Mouse (Mus musculus) stomach, embryonic 15.5 days (tissue): ENCODE results near the gene Tmprss11f. TPM values are rescaled to one million over a fixed set of nuclear protein-coding genes. Genes with fewer than 3 reads are reported as not detected.

Experiments used
- ATAC-seq: fragments of 200-750 bp; cut with Nextera tagmentation; 2 replicates; pipeline ENCODE4 v1.8.0; 2017; ENCODE audit warnings: low read depth, moderate number of reproducible peaks, moderate TSS enrichment; ENCODE audit not compliant: insufficient read depth, low FRiP score
- H3K27ac ChIP-seq: fragments of 300-500 bp; sonication (generic); 2 replicates; pipeline ENCODE4 v1.5.1; 2015; ENCODE audit warnings: mild to moderate bottlenecking, inconsistent platforms
- H3K27me3 ChIP-seq: fragments of 300-500 bp; sonication (generic); replicated peaks from 2 replicates; pipeline ENCODE4 v1.6.1; 2015; ENCODE audit warnings: inconsistent platforms
- H3K36me3 ChIP-seq: fragments of 300-500 bp; sonication (generic); 2 replicates; pipeline ENCODE4 v1.6.1; 2015; ENCODE audit warnings: inconsistent platforms
- H3K4me1 ChIP-seq: fragments of 300-500 bp; sonication (generic); 2 replicates; pipeline ENCODE4 v1.6.1; 2015; ENCODE audit warnings: inconsistent platforms
- H3K4me2 ChIP-seq: fragments of 300-500 bp; sonication (generic); 2 replicates; pipeline ENCODE4 v1.6.1; 2015; ENCODE audit warnings: mild to moderate bottlenecking, inconsistent platforms
- H3K4me3 ChIP-seq: fragments of 300-500 bp; sonication (generic); replicated peaks from 2 replicates; pipeline ENCODE4 v1.5.1; 2015; ENCODE audit warnings: inconsistent platforms
- H3K9ac ChIP-seq: fragments of 300-500 bp; sonication (generic); 2 replicates; pipeline ENCODE4 v1.6.1; 2015; ENCODE audit warnings: inconsistent platforms
- H3K9me3 ChIP-seq: fragments of 300-500 bp; sonication (generic); 2 replicates; pipeline ENCODE4 v1.6.1; 2016; ENCODE audit warnings: inconsistent platforms
- WGBS: fragments of 180-500 bp; shearing (Covaris S2); methylation state at CpG from one replicate; pipeline ENCODE4 v1.1.7; 2015; 5-methylcytosine and 5-hydroxymethylcytosine counted together
- polyA plus RNA-seq: library from polyadenylated mRNA; unstranded; fragments of >200 nt; fragmentation: Nextera tagmentation; extraction: Ambion mirVana; gene quantifications from 2 replicates; pipeline ENCODE4 v1.2.1, GENCODE M21; 2015

The Tmprss11f gene
- polyA plus RNA-seq, 1 experiment from 2014 or later = 0.89 TPM

DNA sequence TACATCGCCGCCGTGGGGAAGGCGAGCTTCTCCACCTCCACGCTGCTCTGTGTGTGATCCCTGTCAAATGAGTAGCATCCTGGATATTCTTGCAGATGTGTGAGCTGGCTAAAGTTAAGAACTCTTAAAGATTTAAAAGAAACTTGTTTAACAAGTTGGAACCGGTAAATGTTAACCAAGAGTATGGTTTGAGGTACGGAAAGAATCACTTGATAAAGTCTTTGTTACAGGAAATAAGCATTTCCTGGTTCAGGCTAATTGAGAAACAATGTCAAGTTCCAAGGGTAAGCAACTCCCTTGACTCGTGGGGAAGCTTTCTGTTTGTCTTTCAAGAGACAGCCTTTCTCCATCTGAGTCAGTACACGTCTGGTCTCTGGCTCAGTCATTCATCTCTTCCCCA lies 113.7 kb downstream of the Tmprss11f start, which contains the start of gene Tmprss11g:
Gene Tmprss11g (minus strand): TSS at position 101 of the 400 bp plus-strand sequence.
- no peak within 1 kb of the TSS for H3K27ac ChIP-seq
- ATAC-seq = no peak
- H3K9ac ChIP-seq = no peak within 1 kb of the TSS
- H3K9me3 ChIP-seq = no peaks in the 10 kb centered on the region
- no peak within 1 kb of the TSS for H3K4me3 ChIP-seq
- no peak within 1 kb of the TSS for H3K4me2 ChIP-seq
- no peaks in the 10 kb centered on the region for H3K4me1 ChIP-seq
- no peaks in the 10 kb centered on the region for H3K27me3 ChIP-seq
- H3K36me3 ChIP-seq = no peaks in the 10 kb centered on the region
- 67% methylated on average over 9 of the region's 9 CpGs for WGBS

GRCm38 (mm10) chr5:86511538-86511937 lies 120.7 kb downstream of the Tmprss11f start:
- H3K9me3 ChIP-seq = no peaks in the 10 kb centered on the region
- no peak overlapping the region for H3K4me3 ChIP-seq
- H3K27ac ChIP-seq = no peak overlapping the region
- H3K4me2 ChIP-seq = no peak overlapping the region
- WGBS = 63% methylated on average over 5 of the region's 5 CpGs
- H3K27me3 ChIP-seq = no peaks in the 10 kb centered on the region
- no peaks in the 10 kb centered on the region for H3K4me1 ChIP-seq
- no peaks in the 10 kb centered on the region for H3K36me3 ChIP-seq
- H3K9ac ChIP-seq = no peak overlapping the region
- ATAC-seq = no peak

- Histone ChIP-seq H3K4me1 (no peaks in the 10 kb centered on the region), H3K9ac (no peak overlapping the region), H3K4me2 (no peak overlapping the region), H3K4me3 (no peak overlapping the region), H3K27me3 (no peaks in the 10 kb centered on the region), H3K27ac (no peak overlapping the region), H3K9me3 (no peaks in the 10 kb centered on the region), H3K36me3 (no peaks in the 10 kb centered on the region)
- WGBS = 78% methylated on average over 1 of the region's 1 CpGs
- no peak for ATAC-seq
These were observed 138.8 kb downstream of the Tmprss11f start for GRCm38 (mm10) chr5:86493453-86493852.

DNA sequence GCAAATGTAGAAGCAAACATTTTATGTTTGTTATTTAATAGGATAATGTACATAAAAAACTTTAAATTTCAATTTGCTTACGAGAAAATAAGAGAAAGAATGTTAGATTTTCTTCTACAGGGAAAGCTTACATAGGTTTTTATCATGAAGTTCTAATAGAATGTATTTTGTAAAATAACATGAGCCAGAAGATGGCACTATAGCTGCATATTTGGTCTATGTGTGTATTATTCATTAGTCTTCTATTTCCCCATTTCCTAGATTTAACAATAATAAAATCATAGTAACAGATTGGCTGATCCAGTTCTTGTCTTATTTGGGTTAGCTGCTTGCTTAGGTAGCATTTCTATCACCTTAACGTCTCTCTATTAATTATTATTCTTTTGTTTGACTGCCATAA lies 149.7 kb downstream of the Tmprss11f start:
- Histone ChIP-seq H3K4me1 (no peaks in the 10 kb centered on the region), H3K4me2 (no peak overlapping the region), H3K27ac (no peak overlapping the region), H3K27me3 (no peaks in the 10 kb centered on the region), H3K36me3 (no peaks in the 10 kb centered on the region), H3K4me3 (no peak overlapping the region), H3K9me3 (no peaks in the 10 kb centered on the region), H3K9ac (no peak overlapping the region)
- no peak for ATAC-seq
- 59% methylated on average over 2 of the region's 2 CpGs for WGBS

- 92% methylated on average over 1 of the region's 1 CpGs for WGBS
- Histone ChIP-seq H3K4me2 (no peak overlapping the region), H3K27ac (no peak overlapping the region), H3K4me1 (no peaks in the 10 kb centered on the region), H3K36me3 (no peaks in the 10 kb centered on the region), H3K9me3 (no peaks in the 10 kb centered on the region), H3K4me3 (no peak overlapping the region), H3K9ac (no peak overlapping the region), H3K27me3 (no peaks in the 10 kb centered on the region)
- ATAC-seq = no peak
These were observed 150.2 kb downstream of the Tmprss11f start for GRCm38 (mm10) chr5:86482031-86482430.

DNA sequence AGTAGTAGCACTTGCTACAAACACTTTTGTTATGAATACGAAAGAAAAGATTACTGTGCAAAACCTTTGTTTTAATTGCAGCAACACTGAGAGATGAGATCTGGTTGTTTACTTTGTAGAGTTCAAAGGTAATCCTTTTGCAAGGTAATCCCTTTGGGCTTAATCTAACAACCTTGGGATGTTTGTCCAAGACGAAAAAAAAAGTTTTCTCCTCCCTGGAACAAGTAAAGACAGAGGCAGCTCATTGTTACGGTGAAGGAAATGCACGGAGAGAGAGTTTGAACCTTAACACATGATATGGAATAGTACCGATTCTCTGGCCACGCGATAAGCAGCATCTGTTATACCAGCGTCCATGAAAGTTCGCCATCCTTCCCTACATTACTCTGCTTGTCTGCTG lies 158.4 kb downstream of the Tmprss11f start:
- no peak overlapping the region for H3K4me3 ChIP-seq
- H3K9me3 ChIP-seq = no peaks in the 10 kb centered on the region
- no peak overlapping the region for H3K27ac ChIP-seq
- no peaks in the 10 kb centered on the region for H3K4me1 ChIP-seq
- H3K4me2 ChIP-seq = no peak overlapping the region
- no peaks in the 10 kb centered on the region for H3K27me3 ChIP-seq
- WGBS = 60% methylated on average over 9 of the region's 9 CpGs
- H3K9ac ChIP-seq = no peak overlapping the region
- ATAC-seq = no peak
- no peaks in the 10 kb centered on the region for H3K36me3 ChIP-seq

Other genes with a start within 250 kb of the Tmprss11f start
- 2.5 and 4.0 TPM in 2 replicates for gene Tmprss11a, start 163.4 kb downstream of the Tmprss11f start, polyA plus RNA-seq
- 3.3 and 5.6 TPM in 2 replicates for gene Tmprss11g, start 113.8 kb downstream of the Tmprss11f start, polyA plus RNA-seq
- gene Tmprss11b, start 43.9 kb upstream of the Tmprss11f start, polyA plus RNA-seq = 3.2 and 6.0 TPM in 2 replicates
- gene Tmprss11e, start 113.4 kb upstream of the Tmprss11f start, polyA plus RNA-seq = 0.30 and 0.54 TPM in 2 replicates
- 40.9 and 42.2 TPM in 2 replicates for gene Ythdc1, start 171.8 kb upstream of the Tmprss11f start, polyA plus RNA-seq